Mouse (Mus musculus) thymus, postnatal 10 days (tissue): ENCODE measurements around the gene Tnfaip2.

Experiments
- DNase-seq, 2 experiments: peaks; one replicate each; pipeline ENCODE4 v3.0.0; 2021; ENCODE audit warnings: low spot score in 2 of 2

Tnfaip2 gene

DNA sequence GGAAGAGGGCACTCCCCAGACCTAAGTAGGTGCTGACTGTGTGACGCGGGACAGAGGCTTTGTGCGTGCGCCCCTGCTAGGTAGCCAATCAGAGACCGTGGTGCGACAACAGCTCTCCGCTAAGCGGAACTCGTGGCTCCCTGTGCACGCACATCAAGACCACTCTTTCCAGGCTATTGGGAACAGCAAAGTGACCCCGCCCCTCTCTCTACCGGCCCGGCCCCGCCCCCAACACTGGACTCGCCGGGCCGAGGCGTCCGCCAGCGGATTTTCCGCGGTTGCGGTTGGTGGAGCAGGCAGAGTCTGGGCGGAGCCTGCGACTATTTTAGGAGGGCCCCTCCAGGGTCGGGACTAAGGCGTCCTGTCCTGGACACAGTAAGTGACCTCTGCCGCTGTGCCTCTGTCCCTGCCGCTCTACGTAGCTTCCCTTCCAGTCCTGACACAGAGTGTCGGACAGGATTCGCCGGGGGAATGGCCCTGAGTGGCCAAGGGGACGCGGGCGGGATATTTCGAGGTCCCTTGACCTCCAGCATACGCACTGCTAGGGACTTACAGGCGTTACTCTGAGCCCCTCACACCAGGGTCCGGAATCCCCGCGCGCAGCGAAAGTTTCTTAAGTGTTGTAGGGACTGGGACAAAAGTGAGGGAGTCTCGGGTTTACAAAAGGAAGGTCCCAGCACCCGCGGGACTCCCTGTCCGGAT is at the start of gene Tnfaip2:
Gene Tnfaip2, plus strand, starts transcription at position 161 of the 702 bp plus-strand sequence.
- DNase-seq: no peak

DNA sequence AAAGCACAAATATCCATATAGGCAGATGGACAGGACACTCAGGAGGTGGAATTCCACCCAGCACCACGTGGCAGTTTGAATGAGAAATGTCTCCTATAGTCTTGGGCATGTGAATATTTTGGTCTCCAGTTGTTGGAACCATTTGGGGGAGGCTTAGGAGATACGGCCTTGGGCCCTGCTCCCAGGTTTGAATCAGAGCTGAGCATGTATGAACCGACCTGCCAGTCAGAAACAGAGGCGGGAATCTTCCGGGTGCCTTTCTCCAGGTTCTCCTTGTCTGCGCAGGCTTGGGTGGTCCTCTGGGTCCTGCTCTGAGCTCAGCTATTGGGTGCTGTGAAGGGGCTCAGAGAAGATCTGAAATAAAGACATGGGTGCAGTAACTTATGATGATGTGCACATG is 48.3 kb upstream of the Tnfaip2 start:
- no peak for DNase-seq

- no peak for DNase-seq
Observed at GRCm38 (mm10) chr12:111396997-111397396, 45.3 kb upstream of the Tnfaip2 start.

GRCm38 (mm10) chr12:111401454-111402184 is 40.6 kb upstream of the Tnfaip2 start:
- DNase-seq: peak in 1 of 2 experiments; percentile 66

DNA sequence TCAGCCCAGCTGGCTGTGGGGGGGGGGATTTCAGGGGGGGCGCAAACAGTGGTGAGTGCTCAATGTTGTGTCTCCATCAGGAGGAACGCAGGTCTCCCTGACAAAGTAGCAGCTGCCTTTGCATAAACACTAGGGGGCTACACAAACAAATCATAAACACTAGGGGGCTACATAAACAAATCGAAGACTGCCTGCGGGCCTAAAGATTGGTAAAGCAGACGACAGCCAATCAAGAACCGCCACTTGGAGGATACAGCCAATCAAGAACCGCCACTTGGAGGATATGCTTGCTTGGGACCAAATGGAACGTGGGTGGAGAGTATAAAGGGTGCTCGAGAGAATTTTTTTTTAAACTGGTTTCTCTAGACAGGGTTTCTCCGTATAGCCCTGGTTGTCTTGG is 37.4 kb upstream of the Tnfaip2 start:
- no peak for DNase-seq

GRCm38 (mm10) chr12:111406622-111407021 is 35.6 kb upstream of the Tnfaip2 start, which contains the start of gene Lbhd2:
Gene Lbhd2 (plus strand): TSS chr12:111406809.
- DNase-seq: no peak

- DNase-seq: no peak
Observed at GRCm38 (mm10) chr12:111409583-111409982, 32.7 kb upstream of the Tnfaip2 start.

DNA sequence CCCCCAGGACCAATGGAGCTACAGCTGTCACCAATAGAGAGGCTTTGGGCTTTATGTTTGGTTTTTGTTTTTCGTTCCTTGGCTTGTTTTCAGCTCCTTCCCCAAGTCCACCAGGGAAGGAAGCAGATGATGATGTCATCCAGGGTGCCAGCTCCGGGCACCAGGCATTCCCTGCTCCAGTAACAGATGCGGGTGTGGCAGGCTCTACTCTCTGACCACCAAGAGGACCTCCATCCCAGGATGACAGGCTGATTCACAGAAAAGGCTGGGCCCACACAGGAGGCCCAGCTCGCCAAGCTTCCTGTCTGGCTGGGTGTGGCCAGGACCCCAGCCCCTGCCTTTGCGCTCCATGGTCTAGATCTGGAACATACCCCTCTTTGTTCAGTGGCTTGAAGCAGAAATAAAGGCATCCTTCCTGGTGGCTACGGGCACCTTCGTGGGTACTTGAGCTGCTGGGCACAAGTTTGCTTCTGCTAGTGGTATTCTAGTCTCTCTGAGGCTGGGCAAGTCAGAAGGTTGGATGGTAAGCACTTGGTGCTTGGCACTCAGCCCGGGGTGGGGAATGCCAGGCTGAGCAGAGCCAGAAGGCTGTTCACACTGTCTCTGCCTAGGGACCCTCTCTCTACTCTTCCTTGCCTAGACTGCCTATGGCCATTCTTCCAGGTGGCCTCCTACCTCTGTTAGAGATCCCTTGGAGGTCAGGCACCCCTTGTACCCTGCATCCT is 30.5 kb upstream of the Tnfaip2 start:
- no peak for DNase-seq

DNA sequence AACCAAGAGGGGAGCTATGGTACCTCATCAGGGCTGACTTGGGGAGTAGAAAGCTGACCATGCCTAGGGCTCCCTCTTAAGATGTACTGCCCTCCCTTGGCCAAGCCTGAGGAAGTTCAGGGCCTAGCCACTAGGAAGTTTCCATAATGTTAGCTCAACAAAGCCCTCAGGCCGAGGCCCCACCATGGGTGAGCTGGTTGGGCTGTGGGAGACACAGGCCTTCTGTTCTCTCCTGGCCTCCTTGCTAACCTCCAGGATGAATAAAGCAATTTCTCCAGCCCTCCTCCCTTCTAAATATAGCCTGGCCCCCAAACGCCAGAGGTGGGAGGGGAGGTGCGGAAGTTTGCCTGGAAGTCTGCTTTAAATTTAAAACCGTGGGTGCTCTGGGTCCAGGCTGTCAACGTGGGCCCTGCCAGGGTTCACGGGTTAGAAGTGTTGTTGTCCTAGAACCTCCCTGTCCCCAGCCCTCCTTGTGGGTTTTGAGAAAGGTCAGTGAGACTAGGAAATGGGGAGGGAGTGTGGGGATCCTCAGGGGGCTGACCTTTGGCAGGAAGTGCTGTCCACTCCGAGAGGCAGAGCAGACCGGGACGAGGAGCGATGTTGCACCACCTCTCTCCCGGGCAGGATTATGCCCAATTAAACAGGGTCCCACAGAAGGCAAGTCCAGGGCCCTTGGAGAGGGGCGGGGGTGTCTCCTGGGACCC is 29.5 kb upstream of the Tnfaip2 start:
- no peak for DNase-seq

GRCm38 (mm10) chr12:111413300-111413699 is 29.0 kb upstream of the Tnfaip2 start:
- DNase-seq: peak; percentile 41 to 81

GRCm38 (mm10) chr12:111416921-111417779 is 25.1 kb upstream of the Tnfaip2 start, which contains the start of gene Exoc3l4:
Gene Exoc3l4 (plus strand): TSS chr12:111417017.
- no peak for DNase-seq

DNA sequence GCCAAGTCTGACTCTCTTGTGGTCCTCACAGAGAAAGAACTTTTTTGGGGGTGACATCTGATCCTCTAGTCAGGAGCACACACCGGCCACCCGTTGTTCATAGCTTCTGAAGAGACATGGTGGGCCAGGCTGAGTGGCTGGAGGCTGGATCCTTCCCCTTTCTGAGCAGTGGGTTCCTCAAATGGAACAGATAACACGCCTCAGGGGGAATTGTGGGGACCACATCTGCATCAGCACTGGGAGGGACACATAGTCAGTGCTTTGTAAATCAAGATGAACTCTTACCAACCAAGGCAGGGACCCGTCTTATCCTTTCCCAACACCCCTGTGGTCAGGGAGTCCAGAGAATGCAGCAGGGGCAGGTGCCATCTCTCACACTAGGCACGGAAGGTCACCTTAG is 22.4 kb upstream of the Tnfaip2 start:
- DNase-seq: no peak

DNA sequence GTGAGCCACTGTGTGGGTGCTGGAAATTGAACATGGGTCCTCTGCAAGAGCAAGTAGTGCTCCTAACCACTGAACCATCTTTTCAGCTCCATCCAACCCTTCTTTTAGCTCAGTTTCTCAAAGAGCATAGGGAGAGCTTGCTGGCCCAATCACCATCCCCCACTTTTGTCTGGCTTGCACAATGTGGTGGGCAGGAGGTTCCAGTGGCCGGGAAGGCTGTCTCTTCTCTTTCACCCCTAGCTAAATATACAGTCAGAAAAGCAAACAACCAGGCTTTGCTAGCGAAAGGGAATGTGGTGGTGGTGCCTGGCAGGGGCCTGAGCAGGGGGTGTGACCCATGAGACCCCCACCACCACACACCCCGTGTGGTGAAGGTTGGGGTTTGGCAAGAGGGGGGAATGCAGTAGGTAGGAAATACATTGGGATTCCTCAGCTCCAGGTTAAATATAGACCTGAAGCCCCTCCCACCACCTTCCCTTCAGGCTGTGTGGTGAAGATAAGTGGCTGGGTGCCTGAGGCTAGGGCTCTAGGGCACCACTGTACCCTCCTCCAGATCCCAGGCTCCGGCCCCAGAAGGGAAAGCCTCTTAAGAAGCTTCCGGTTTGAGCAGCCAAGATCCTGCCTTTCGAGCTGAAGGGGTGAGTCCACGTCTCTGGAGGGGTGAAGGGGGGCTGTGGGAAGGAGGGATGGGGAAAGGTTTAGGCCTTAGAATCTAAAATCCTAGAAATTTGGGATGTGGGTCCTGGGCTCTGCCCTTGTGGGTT is 21.1 kb upstream of the Tnfaip2 start:
- DNase-seq: no peak

- DNase-seq: no peak
Observed at GRCm38 (mm10) chr12:111422852-111423251, 19.4 kb upstream of the Tnfaip2 start.

- no peak for DNase-seq
Observed at GRCm38 (mm10) chr12:111423570-111424129, 18.6 kb upstream of the Tnfaip2 start.

GRCm38 (mm10) chr12:111424547-111424946 is 17.7 kb upstream of the Tnfaip2 start:
- no peak for DNase-seq

DNA sequence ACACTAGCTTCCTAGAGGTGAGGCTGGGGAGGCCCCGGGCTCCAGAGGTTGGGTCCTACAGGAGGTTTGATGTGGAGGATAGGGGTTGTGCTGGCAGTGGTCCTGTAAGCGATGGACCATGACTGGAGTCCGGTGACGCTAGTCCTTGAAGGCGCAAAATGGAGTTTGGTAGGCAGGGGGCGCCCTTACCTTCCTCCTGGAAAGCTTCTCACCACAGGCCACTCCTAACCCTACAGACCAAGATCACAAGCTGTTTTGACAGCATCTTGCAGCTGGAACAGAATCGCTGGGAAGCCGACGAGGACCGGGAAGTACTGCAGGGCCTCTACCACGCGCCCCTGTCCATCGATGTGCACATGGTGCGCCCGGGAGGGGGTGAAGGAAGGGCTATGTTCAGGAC is 17.0 kb upstream of the Tnfaip2 start:
- peak; percentile 24 to 67 for DNase-seq

DNA sequence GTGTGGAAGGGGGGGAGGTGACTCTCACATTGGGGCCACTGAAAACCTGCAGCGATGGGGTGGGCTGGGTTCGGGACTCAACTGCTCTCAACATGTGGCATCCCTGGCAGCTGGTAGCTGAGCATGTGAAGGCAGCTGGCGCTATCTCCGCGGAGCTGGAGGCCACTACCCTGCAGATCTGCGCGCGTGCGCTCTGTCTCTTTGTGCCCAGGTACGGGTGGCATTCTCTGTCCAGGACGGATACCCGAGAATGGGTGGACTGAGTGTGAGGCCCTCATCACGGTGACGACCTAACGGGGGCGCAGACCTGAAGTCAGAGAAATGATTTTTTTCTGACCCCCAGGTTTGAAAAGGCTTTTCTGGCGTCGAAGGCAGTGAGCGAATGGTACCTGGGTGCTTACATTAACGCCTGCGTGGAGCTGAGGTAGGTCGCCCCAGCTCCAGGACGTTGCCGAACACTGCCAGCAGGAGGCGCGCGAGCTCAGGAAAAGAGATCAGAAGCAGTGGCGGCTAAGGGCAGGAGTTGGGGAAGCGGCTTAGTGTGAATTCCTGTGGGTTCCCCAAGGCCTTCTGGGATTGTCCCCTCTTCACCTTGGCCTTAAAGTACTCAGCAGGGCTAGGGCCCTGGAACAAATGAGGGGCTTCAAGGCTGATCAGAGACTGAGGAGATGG is 16.3 kb upstream of the Tnfaip2 start:
- peak; percentile 74 to 94 for DNase-seq

- no peak for DNase-seq
Observed at GRCm38 (mm10) chr12:111427438-111428113, 14.7 kb upstream of the Tnfaip2 start.
